Mouse (Mus musculus) embryo, embryonic 11.5 days (tissue): Measurements from ENCODE around the gene Dock9.
A peak's percentile ranks its signal among the peaks of the same experiment; 100 is the strongest.

Experiments
- DNase-seq: peaks from one replicate; pipeline ENCODE4 v3.0.0-alpha.2; 2012; ENCODE audit warnings: low read depth, low spot score

The Dock9 gene

GRCm38 (mm10) chr14:121588451-121588850 is 209.2 kb downstream of the Dock9 start:
- DNase-seq: peak; percentile 50

- no peak for DNase-seq
Observed at GRCm38 (mm10) chr14:121585906-121586765, 211.5 kb downstream of the Dock9 start.

- no peak for DNase-seq
Observed at GRCm38 (mm10) chr14:121579055-121579454, 218.6 kb downstream of the Dock9 start.

GRCm38 (mm10) chr14:121573391-121573790 is 224.2 kb downstream of the Dock9 start:
- DNase-seq: no peak

- no peak for DNase-seq
Observed at GRCm38 (mm10) chr14:121566794-121567201, 230.8 kb downstream of the Dock9 start.

- no peak for DNase-seq
Observed at GRCm38 (mm10) chr14:121565930-121566329, 231.7 kb downstream of the Dock9 start.

GRCm38 (mm10) chr14:121564656-121565055 is 233.0 kb downstream of the Dock9 start:
- DNase-seq: no peak

GRCm38 (mm10) chr14:121563954-121564353 is 233.7 kb downstream of the Dock9 start:
- no peak for DNase-seq

- no peak for DNase-seq
Observed at GRCm38 (mm10) chr14:121559026-121559425, 238.6 kb downstream of the Dock9 start.

- DNase-seq: no peak
Observed at GRCm38 (mm10) chr14:121556401-121557315, 241.0 kb downstream of the Dock9 start.

- DNase-seq: no peak
Observed at GRCm38 (mm10) chr14:121553785-121554184, 243.9 kb downstream of the Dock9 start.

- DNase-seq: no peak
Observed at GRCm38 (mm10) chr14:121552586-121552985, 245.1 kb downstream of the Dock9 start.

- no peak for DNase-seq
Observed at GRCm38 (mm10) chr14:121549834-121550233, 247.8 kb downstream of the Dock9 start.

GRCm38 (mm10) chr14:121547745-121548144 is 249.9 kb downstream of the Dock9 start:
- no peak for DNase-seq

- no peak for DNase-seq
Observed at GRCm38 (mm10) chr14:121546621-121547020, 251.0 kb downstream of the Dock9 start.

- no peak for DNase-seq
Observed at GRCm38 (mm10) chr14:121545551-121546331, 251.9 kb downstream of the Dock9 start.

GRCm38 (mm10) chr14:121541262-121541661 is 256.4 kb downstream of the Dock9 start:
- no peak for DNase-seq

- no peak for DNase-seq
Observed at GRCm38 (mm10) chr14:121534501-121534900, 263.1 kb downstream of the Dock9 start.

- no peak for DNase-seq
Observed at GRCm38 (mm10) chr14:121530853-121531252, 266.8 kb downstream of the Dock9 start.

GRCm38 (mm10) chr14:121527883-121528282 is 269.8 kb downstream of the Dock9 start:
- DNase-seq: no peak

- DNase-seq: no peak
Observed at GRCm38 (mm10) chr14:121527201-121527600, 270.4 kb downstream of the Dock9 start.

GRCm38 (mm10) chr14:121521709-121522108 is 275.9 kb downstream of the Dock9 start:
- no peak for DNase-seq
